Mouse (Mus musculus) liver, embryonic 14.5 days (tissue): Measurements from ENCODE around the gene Adgrf5. TPM values are rescaled to one million over a fixed set of nuclear protein-coding genes. Genes with fewer than 3 reads are reported as not detected.

Source experiments
- ATAC-seq: fragments of 200-750 bp; cut with Nextera tagmentation; 2 replicates; pipeline ENCODE4 v1.8.0; 2017; ENCODE audit warnings: moderate number of reproducible peaks, mild to moderate bottlenecking, moderate library complexity; ENCODE audit not compliant: insufficient read depth
- DNase-seq, 3 experiments: peaks; one replicate each; pipeline ENCODE4 v3.0.0-alpha.2; 2012 to 2013; ENCODE audit warnings: low read depth in 3 of 3, low spot score in 3 of 3
- H3K27ac ChIP-seq: fragments of 300-500 bp; sonication (generic); 2 replicates; pipeline ENCODE4 v1.5.1; 2014; ENCODE audit warnings: moderate library complexity, mild to moderate bottlenecking, control low read depth, inconsistent platforms
- H3K27me3 ChIP-seq: fragments of 300-500 bp; sonication (generic); 2 replicates; pipeline ENCODE4 v1.6.1; 2014; ENCODE audit warnings: mild to moderate bottlenecking, low read length, moderate library complexity; ENCODE audit not compliant: control insufficient read depth, insufficient read depth
- H3K36me3 ChIP-seq: fragments of 300-500 bp; sonication (generic); replicated peaks from 2 replicates; pipeline ENCODE4 v1.6.1; 2014; ENCODE audit warnings: low read depth; ENCODE audit not compliant: control insufficient read depth, insufficient read depth
- H3K4me1 ChIP-seq, 2 experiments: fragments of 200-500 bp in 1 of 2; fragments of 300-500 bp in 1 of 2; sonication (generic) in 1 of 2; replicated peaks; 2 replicates each; pipeline ENCODE4 v1.6.1; 2012 to 2014; ENCODE audit warnings: antibody characterized with exemption in 1 of 2, inconsistent platforms in 1 of 2, low read length in 1 of 2; ENCODE audit not compliant: control insufficient read depth in 2 of 2, insufficient read depth in 2 of 2
- H3K4me2 ChIP-seq: fragments of 300-500 bp; sonication (generic); 2 replicates; pipeline ENCODE4 v1.6.1; 2014; ENCODE audit warnings: low read depth, mild to moderate bottlenecking, control low read depth, moderate library complexity
- H3K4me3 ChIP-seq, 2 experiments: fragments of 200-500 bp in 1 of 2; fragments of 300-500 bp in 1 of 2; sonication (generic) in 1 of 2; 2 replicates each; pipeline ENCODE4 v1.5.1; 2012 to 2014; ENCODE audit warnings: low read depth in 2 of 2, low read length in 2 of 2, mild to moderate bottlenecking in 2 of 2, control low read depth in 1 of 2, inconsistent platforms in 1 of 2, moderate library complexity in 1 of 2; ENCODE audit not compliant: insufficient read depth in 1 of 2
- H3K9ac ChIP-seq: fragments of 300-500 bp; sonication (generic); replicated peaks from 2 replicates; pipeline ENCODE4 v1.6.1; 2014; ENCODE audit warnings: mild to moderate bottlenecking, control low read depth, moderate library complexity
- H3K9me3 ChIP-seq: fragments of 300-500 bp; sonication (generic); 2 replicates; pipeline ENCODE4 v1.6.1; 2016; ENCODE audit warnings: low read length, mixed read lengths; ENCODE audit not compliant: control insufficient read depth
- CTCF ChIP-seq: IDR thresholded peaks from 2 replicates; pipeline ENCODE4 v1.5.1; 2016; ENCODE audit warnings: antibody characterized with exemption, low read depth, control low read depth
- EP300 ChIP-seq: IDR thresholded peaks from 2 replicates; pipeline ENCODE4 v1.6.1; 2016; ENCODE audit warnings: antibody characterized with exemption, low read depth
- WGBS: fragments of 180-500 bp; shearing (Covaris S2); extraction: QIAGEN DNeasy Blood & Tissue Kit; methylation state at CpG from one replicate; pipeline ENCODE4 v1.1.7; 2014; ENCODE audit not compliant: insufficient replicate concordance; 5-methylcytosine and 5-hydroxymethylcytosine counted together
- polyA plus RNA-seq, 2 experiments: library from polyadenylated mRNA; depleted of rRNA in 1 of 2; stranded (reverse) in 1 of 2; unstranded in 1 of 2; fragments of >200 nt; fragmentation: Nextera tagmentation in 1 of 2; extraction: Ambion mirVana in 1 of 2; gene quantifications; 2 replicates each; pipeline versions ENCODE4 v1.2.1 to v1.2.3; 2012 to 2014

The Adgrf5 gene
- 1.5 and 2.3 TPM in 2 replicates for polyA plus RNA-seq (2012; rRNA removed)
- 1.5 and 2.4 TPM in 2 replicates for polyA plus RNA-seq (2014; fragmentation: Nextera tagmentation; extraction: Ambion mirVana)

GRCm38 (mm10) chr17:43359826-43360619, at the start of gene Adgrf5:
TSS of gene Adgrf5 (plus strand) at chr17:43360451.
- ATAC-seq = no peak
- DNase-seq = no peak
- Histone ChIP-seq H3K9me3 (no peaks in the 10 kb centered on the region), H3K9ac (no peak within 1 kb of the TSS), H3K36me3 (no peaks in the 10 kb centered on the region), H3K4me2 (peak within 1 kb of the TSS; percentile 24), H3K27ac (no peak within 1 kb of the TSS), H3K4me1 (peaks cover 0 to 10% of the 10 kb centered on the region in 2 experiments; a peak in 2 of 4 replicates), H3K4me3 (peak within 1 kb of the TSS; percentile 12 to 34; a peak in 3 of 4 replicates), H3K27me3 (peaks cover 17% of the 10 kb centered on the region)
- 13% methylated on average over 16 of the region's 16 CpGs for WGBS
- TF ChIP-seq EP300 = no peak
- TF ChIP-seq CTCF = no peak

DNA sequence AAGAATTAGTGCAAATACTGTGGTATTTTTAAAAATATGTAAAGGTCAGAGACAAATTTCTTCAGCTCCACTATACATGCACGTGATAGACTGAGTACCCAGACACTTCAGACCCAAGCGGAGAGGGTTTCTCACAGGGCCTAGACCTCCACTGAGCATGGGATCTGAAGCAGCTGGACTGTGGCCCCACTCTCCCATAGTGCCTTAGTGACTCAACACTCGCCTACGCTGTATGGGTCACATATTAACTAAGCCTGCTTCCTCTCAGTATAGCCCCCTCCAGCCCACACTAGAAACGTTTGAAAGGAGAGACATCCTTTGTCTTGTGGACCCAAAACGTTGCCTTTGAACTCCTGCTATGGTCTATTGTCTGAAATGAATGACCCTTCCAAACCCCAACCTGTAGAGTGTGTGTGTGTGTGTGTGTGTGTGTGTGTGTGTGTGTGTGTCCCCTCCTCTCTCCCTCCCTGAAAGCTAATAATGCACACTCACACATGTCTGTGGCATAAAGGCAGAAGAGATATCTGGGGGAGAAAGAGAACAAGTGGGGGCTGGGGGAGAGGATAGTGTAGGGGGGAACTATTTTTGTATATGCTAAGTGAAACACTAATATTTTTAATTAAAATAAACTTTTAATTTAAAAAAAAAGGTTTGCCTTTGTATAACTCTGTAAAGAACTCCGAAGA, 34.1 kb upstream of the Adgrf5 start:
- 45% methylated on average over 7 of the region's 7 CpGs for WGBS
- Histone ChIP-seq H3K36me3 (no peaks in the 10 kb centered on the region), H3K4me3 (peak overlapping the region in 1 of 2 experiments; percentile 7; a peak in 2 of 4 replicates), H3K9ac (no peak overlapping the region), H3K4me1 (peaks cover 40 to 53% of the 10 kb centered on the region in 2 experiments), H3K4me2 (peak overlapping the region; percentile 62), H3K27me3 (no peaks in the 10 kb centered on the region), H3K9me3 (no peaks in the 10 kb centered on the region), H3K27ac (no peak overlapping the region; the same call in 1 of the 2 replicates)
- ATAC-seq = no peak
- no peak for TF ChIP-seq EP300
- DNase-seq = no peak

- Histone ChIP-seq H3K4me1 (peaks cover 40 to 59% of the 10 kb centered on the region in 2 experiments), H3K36me3 (no peaks in the 10 kb centered on the region), H3K4me2 (peak overlapping the region; percentile 62), H3K27ac (peak overlapping the region; percentile 88), H3K4me3 (peak overlapping the region; percentile 24 to 26; a peak in 3 of 4 replicates), H3K9me3 (no peaks in the 10 kb centered on the region), H3K27me3 (no peaks in the 10 kb centered on the region), H3K9ac (peak overlapping the region; percentile 50)
- TF ChIP-seq CTCF (peak; percentile 71), EP300 (no peak)
- ATAC-seq = peak; percentile 23; the same call in 1 of the 2 replicates
- peak; percentile 59 to 70 (median 62) for DNase-seq
- WGBS = 7% methylated on average over 29 of the region's 29 CpGs
Measured at GRCm38 (mm10) chr17:43326726-43327700, 33.2 kb upstream of the Adgrf5 start.

- ATAC-seq = peak; percentile 82
Measured at GRCm38 (mm10) chr17:43327810-43328209, 32.4 kb upstream of the Adgrf5 start.

More at GRCm38 (mm10) chr17:43327810-43328209, 32.4 kb upstream of the Adgrf5 start:
- 23% methylated on average over 6 of the region's 6 CpGs for WGBS
- Histone ChIP-seq H3K27ac (peak overlapping the region; percentile 88), H3K4me1 (peaks cover 40 to 66% of the 10 kb centered on the region in 2 experiments), H3K36me3 (no peaks in the 10 kb centered on the region), H3K4me3 (no peak overlapping the region), H3K9ac (no peak overlapping the region; the same call in 1 of the 2 replicates), H3K27me3 (no peaks in the 10 kb centered on the region), H3K9me3 (no peaks in the 10 kb centered on the region), H3K4me2 (peak overlapping the region; percentile 62)
- DNase-seq = peak; percentile 67 to 71 (median 69)
- peak; percentile 60 for TF ChIP-seq EP300
- TF ChIP-seq CTCF = no peak
